Mouse (Mus musculus) embryonic facial prominence, embryonic 11.5 days (tissue): ENCODE data around the gene Lif. TPM values are rescaled to one million over a fixed set of nuclear protein-coding genes. Genes with fewer than 3 reads are reported as not detected.

Source experiments
- ATAC-seq: fragments of 200-750 bp; cut with Nextera tagmentation; replicated peaks from 2 replicates; pipeline ENCODE4 v1.8.0; 2017; ENCODE audit warnings: low read depth; ENCODE audit not compliant: insufficient number of reproducible peaks, low FRiP score, low TSS enrichment
- DNase-seq: peaks from one replicate; pipeline ENCODE4 v3.0.0-alpha.2; 2015; ENCODE audit warnings: low spot score
- H3K27ac ChIP-seq: fragments of 300-500 bp; sonication (generic); replicated peaks from 2 replicates; pipeline ENCODE4 v1.5.1; 2014; ENCODE audit warnings: mild to moderate bottlenecking, low read depth, low read length, control low read depth
- H3K27me3 ChIP-seq: fragments of 300-500 bp; sonication (generic); 2 replicates; pipeline ENCODE4 v1.6.1; 2014; ENCODE audit warnings: mild to moderate bottlenecking, low read length, moderate library complexity, mixed read lengths; ENCODE audit not compliant: control insufficient read depth, insufficient read depth
- H3K36me3 ChIP-seq: fragments of 300-500 bp; sonication (generic); replicated peaks from 2 replicates; pipeline ENCODE4 v1.6.1; 2014; ENCODE audit warnings: low read depth, mild to moderate bottlenecking, low read length, moderate library complexity, mixed read lengths; ENCODE audit not compliant: control insufficient read depth, insufficient read depth
- H3K4me1 ChIP-seq: fragments of 300-500 bp; sonication (generic); 2 replicates; pipeline ENCODE4 v1.6.1; 2014; ENCODE audit warnings: low read length, mixed read lengths; ENCODE audit not compliant: control insufficient read depth, insufficient read depth
- H3K4me2 ChIP-seq: fragments of 300-500 bp; sonication (generic); 2 replicates; pipeline ENCODE4 v1.6.1; 2014; ENCODE audit warnings: low read depth, mild to moderate bottlenecking, control low read depth, low read length, moderate library complexity
- H3K4me3 ChIP-seq: fragments of 300-500 bp; sonication (generic); 2 replicates; pipeline ENCODE4 v1.5.1; 2014; ENCODE audit warnings: low read depth, low read length, control low read depth
- H3K9ac ChIP-seq: fragments of 300-500 bp; sonication (generic); replicated peaks from 2 replicates; pipeline ENCODE4 v1.6.1; 2014; ENCODE audit warnings: mild to moderate bottlenecking, control low read depth, low read length
- H3K9me3 ChIP-seq: fragments of 300-500 bp; sonication (generic); replicated peaks from 2 replicates; pipeline ENCODE4 v1.6.1; 2016; ENCODE audit warnings: mild to moderate bottlenecking, low read length, inconsistent platforms, mixed read lengths; ENCODE audit not compliant: control insufficient read depth
- WGBS: fragments of 180-500 bp; shearing (Covaris S2); extraction: QIAGEN DNeasy Blood & Tissue Kit; methylation state at CpG from one replicate; pipeline ENCODE4 v1.1.7; 2014; 5-methylcytosine and 5-hydroxymethylcytosine counted together
- polyA plus RNA-seq: library from polyadenylated mRNA; unstranded; fragments of >200 nt; fragmentation: Nextera tagmentation; extraction: Ambion mirVana; gene quantifications from 2 replicates; pipeline ENCODE4 v1.2.1, GENCODE M21; 2014

Lif gene
- polyA plus RNA-seq, 1 experiment from 2014 or later = 0.07 TPM

DNA sequence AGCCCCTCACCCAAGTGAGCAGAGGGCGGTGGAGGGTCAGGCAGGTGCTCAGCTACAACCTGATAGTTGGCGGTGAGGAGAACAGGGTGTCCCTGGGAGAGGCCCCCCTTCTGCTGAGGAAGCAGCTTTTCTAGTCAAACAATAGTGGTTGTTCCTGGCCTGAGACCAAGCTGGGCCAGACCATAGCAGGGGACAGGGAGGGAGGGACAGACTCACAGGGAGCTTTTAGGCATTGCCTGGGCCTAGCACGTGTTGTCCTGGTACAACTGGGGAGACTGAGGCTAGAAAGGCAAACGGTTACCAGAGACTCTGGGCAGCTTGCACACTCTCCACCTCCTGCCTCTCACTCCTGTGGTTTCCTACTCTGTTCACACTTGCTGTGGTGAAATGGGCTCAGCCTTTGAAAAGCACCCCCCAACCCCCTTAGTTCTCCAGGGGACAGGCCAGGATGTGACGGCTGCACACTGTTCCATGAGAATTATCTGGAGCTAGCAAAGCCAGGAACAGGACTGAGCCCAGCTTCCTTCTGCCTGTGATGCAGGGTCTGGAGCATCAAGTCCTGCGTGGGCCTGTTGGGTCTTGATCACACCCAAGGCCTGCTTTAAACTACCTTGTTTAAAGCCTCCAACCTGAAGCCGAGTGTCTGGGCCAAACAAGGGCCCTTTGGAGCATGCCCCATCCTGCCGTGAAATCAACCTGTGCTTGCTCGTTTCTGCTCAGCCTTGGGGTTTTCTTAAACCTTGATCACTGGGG is 40.9 kb upstream of the Lif start:
- Histone ChIP-seq H3K36me3 (no peaks in the 10 kb centered on the region; the same call in 1 of the 2 replicates), H3K4me3 (no peak overlapping the region), H3K4me2 (no peak overlapping the region), H3K4me1 (no peaks in the 10 kb centered on the region; the same call in 1 of the 2 replicates), H3K9ac (no peak overlapping the region), H3K9me3 (no peaks in the 10 kb centered on the region), H3K27ac (no peak overlapping the region), H3K27me3 (peaks cover 7% of the 10 kb centered on the region; the same call in 1 of the 2 replicates)
- WGBS = 83% methylated on average over 9 of the region's 9 CpGs
- ATAC-seq = no peak
- no peak for DNase-seq

DNA sequence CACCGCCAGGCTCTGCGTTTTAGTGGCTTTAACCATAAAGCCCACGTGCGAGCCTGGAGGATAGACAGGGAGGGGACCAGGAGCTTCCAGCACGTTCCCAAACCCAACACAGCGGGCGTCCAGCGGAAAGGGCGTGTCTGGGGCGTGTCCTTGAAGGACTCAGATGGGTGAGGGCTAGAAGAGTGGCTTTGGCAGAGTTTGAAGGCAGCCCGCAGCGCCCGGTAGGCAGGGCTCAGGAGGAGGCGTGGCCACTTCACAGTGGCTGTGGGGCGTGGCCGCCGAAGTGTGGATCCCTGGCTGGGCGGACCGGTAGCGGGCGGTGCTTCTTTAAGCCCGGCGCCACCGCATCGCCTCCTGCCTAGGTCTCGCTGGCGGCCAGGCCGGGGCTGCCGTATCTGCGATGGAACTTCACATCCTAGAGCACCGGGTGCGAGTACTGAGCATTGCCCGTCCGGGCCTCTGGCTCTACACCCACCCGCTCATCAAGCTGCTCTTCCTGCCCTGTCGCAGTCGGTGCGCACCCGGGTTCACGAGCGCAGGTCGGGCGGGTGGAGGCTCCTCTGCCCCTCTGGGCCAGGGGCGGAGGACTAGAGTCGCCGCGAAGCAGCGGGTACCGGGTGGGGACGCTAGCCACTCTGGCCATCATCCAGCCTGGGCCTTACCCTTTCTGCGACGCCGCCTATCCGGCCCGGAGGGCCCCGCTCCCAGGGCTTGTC is 39.3 kb upstream of the Lif start, which contains the start of gene Castor1:
TSS of gene Castor1 (plus strand) at position 312 of the 716 bp plus-strand sequence.
- H3K27ac ChIP-seq = no peak within 1 kb of the TSS
- H3K36me3 ChIP-seq = no peaks in the 10 kb centered on the region; the same call in 1 of the 2 replicates
- H3K4me2 ChIP-seq = peak within 1 kb of the TSS; percentile 93
- ATAC-seq (peak; percentile 77), DNase-seq (peak; percentile 87)
- H3K27me3 ChIP-seq = peaks cover 7% of the 10 kb centered on the region; the same call in 1 of the 2 replicates
- H3K9me3 ChIP-seq = no peaks in the 10 kb centered on the region
- 2% methylated on average over 53 of the region's 56 CpGs for WGBS
- H3K9ac ChIP-seq = peak within 1 kb of the TSS; percentile 43
- H3K4me1 ChIP-seq = no peaks in the 10 kb centered on the region; the same call in 1 of the 2 replicates
- peak within 1 kb of the TSS; percentile 44 for H3K4me3 ChIP-seq

DNA sequence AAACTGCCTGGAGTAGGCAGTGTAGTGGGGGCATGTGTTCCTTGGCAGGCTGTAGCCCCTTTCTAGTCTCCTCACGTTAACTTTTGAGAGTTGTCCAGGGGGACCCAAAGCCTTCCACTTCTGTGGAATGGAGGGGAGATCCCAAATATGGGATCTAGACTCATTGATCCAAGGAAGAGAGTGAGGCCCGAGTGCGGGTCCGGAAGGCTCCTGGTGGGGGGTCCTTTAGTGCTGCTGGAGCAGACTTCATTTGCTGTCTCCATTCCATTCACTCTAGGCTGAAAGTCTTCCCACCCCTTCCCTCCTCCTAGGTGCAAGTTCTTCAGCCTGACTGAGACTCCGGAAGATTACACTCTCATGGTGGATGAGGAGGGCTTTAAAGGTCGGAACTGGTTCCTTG is 38.7 kb upstream of the Lif start:
- 6% methylated on average over 6 of the region's 6 CpGs for WGBS

DNA sequence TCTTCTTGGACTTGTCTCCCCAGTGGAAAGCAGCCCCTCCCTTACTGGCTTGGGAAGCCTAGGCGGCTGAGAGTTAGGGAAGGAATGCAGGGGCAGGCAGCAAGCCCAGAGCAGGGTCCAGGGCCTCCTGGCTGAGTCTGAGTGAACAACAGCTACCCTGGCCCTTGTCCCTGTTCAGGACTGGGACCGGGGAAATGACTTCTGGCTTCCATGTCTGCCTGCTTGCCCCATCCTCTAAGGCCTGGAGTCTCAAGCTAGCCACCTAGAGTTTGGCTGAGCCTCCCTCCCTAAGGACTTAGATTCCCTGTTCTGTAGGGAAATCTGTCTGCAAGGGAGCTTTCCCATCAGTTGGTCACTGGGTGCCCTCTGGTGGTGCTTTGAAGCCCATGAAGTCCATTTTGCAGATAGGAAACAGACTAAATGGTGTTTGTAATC is 38.0 kb upstream of the Lif start:
- no peak overlapping the region for H3K9ac ChIP-seq
- no peaks in the 10 kb centered on the region; the same call in 1 of the 2 replicates for H3K4me1 ChIP-seq
- H3K9me3 ChIP-seq = no peaks in the 10 kb centered on the region
- ATAC-seq (no peak), DNase-seq (peak; percentile 70)
- no peaks in the 10 kb centered on the region for H3K36me3 ChIP-seq
- H3K4me2 ChIP-seq = no peak overlapping the region
- peaks cover 7% of the 10 kb centered on the region; the same call in 1 of the 2 replicates for H3K27me3 ChIP-seq
- no peak overlapping the region for H3K27ac ChIP-seq
- no peak overlapping the region for H3K4me3 ChIP-seq
- WGBS = 15% methylated on average over 2 of the region's 2 CpGs

More for the DNA sequence above, 38.7 kb upstream of the Lif start:
- ATAC-seq = no peak
- Histone ChIP-seq H3K27me3 (peaks cover 7% of the 10 kb centered on the region; the same call in 1 of the 2 replicates), H3K4me1 (no peaks in the 10 kb centered on the region; the same call in 1 of the 2 replicates), H3K36me3 (no peaks in the 10 kb centered on the region), H3K9ac (peak overlapping the region; percentile 43; the same call in 1 of the 2 replicates), H3K4me2 (peak overlapping the region; percentile 93), H3K9me3 (no peaks in the 10 kb centered on the region), H3K4me3 (peak overlapping the region; percentile 44), H3K27ac (no peak overlapping the region)
- no peak for DNase-seq

DNA sequence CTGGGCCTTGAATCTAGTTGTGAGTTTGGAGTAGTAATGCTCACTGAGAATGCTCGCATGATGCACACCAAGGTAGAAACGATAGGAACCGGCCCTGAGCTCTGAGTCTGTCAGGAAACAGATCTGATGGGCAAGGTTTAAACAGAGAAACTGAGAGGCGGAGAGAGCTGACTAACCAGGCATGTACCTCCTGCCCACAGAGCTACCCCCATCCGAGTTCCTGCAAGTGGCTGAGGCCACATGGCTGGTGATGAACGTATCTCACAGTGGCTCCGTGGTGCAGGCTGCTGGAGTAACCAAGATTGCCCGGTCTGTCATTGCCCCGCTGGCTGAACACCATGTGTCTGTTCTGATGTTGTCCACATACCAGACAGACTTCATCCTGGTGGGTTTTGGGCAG is 37.4 kb upstream of the Lif start:
- ATAC-seq = no peak
- H3K4me3 ChIP-seq = no peak overlapping the region
- 64% methylated on average over 9 of the region's 9 CpGs for WGBS
- H3K27ac ChIP-seq = no peak overlapping the region
- H3K4me2 ChIP-seq = no peak overlapping the region
- no peak for DNase-seq
- no peaks in the 10 kb centered on the region; the same call in 1 of the 2 replicates for H3K4me1 ChIP-seq
- no peak overlapping the region for H3K9ac ChIP-seq
- no peaks in the 10 kb centered on the region for H3K9me3 ChIP-seq
- no peaks in the 10 kb centered on the region for H3K36me3 ChIP-seq
- H3K27me3 ChIP-seq = peaks cover 7% of the 10 kb centered on the region; the same call in 1 of the 2 replicates

DNA sequence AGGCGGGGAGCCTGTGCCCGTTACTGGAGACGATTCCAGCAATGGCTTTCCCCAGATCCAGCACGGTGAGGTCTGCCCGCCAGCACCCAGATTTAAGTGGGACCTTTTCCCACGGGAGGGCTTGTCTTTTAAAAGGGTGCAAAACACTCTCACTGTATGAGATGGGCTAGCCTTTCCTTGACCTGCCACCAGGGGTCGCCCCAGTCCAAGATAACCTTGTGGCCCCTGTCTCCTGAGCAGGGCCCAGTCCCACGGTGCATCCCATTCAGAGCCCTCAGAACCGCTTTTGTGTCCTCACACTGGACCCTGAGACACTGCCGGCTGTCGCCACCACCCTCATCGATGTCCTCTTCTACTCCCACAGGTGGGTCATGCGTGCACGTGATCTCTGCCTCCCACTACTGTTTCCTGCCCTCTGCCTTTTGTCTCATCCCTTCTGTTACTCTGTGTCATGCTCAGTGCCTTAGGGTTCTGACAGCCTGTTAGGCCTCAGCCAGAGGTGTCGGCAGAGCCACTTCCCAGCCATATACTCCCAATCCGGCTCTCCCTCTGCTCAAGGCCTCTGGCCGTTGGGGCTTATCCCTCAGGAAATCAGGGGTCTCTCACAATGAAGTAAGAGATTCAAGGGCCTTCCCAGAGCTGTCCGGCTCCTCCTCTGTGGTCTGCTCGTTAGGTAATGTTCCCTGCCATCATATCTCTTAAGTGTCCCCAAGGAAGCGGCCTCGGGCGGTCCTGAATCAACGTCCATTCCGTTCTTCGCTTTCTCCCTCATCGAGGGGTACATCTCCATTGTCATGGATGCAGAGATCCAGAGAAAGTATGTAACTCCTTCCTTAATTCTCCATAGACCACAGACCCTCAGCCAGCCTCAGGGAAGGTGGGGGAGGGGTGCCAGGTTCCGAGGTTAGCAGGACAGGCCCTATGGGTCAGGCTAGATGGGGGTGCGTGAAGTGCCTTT is 36.6 kb upstream of the Lif start:
- no peak overlapping the region for H3K9ac ChIP-seq
- H3K4me1 ChIP-seq = no peaks in the 10 kb centered on the region; the same call in 1 of the 2 replicates
- H3K4me3 ChIP-seq = no peak overlapping the region
- WGBS = 48% methylated on average over 28 of the region's 28 CpGs
- no peaks in the 10 kb centered on the region for H3K36me3 ChIP-seq
- ATAC-seq (no peak), DNase-seq (peak; percentile 69)
- H3K27ac ChIP-seq = no peak overlapping the region
- no peaks in the 10 kb centered on the region for H3K9me3 ChIP-seq
- H3K4me2 ChIP-seq = no peak overlapping the region
- H3K27me3 ChIP-seq = peaks cover 7% of the 10 kb centered on the region; the same call in 1 of the 2 replicates
